Comparison of ENCODE assay signal across 19 mouse cellular contexts in genomic region chr16:59516965-59517364, GRCm38 (mm10). TPM values are rescaled to one million over a fixed set of nuclear protein-coding genes. Genes with fewer than 3 reads are reported as not detected.
DNase-seq lines count a peak whose midpoint lies in the region; ATAC-seq and TF ChIP-seq lines count a peak whose summit lies in the region.
"Had no signal": no experiment of that assay in that cellular context is flagged by ENCODE, and none has a peak within 500 bp of the region (broad histone marks: within the 10 kb centered on the region; RNA-seq: fewer than 3 reads in every experiment).

No protein-coding gene starts in this region.

- peak in 1 of 2 experiments; percentile 21; a peak in 2 of 4 replicates for TF ChIP-seq CTCF in CH12.LX (conservative IDR thresholded peaks at IDR 0.05 in 1 of 2, IDR thresholded peaks at IDR 0.05 in 1 of 2; ENCODE audit: low read depth in 2 of 2, low read length in 2 of 2)

- peak overlapping the region; percentile 56 for H3K4me2 ChIP-seq in heart, embryonic 12.5 days
- H3K4me2 ChIP-seq in CH12.LX (ENCODE audit: insufficient read depth, low read depth, poor library complexity, severe bottlenecking): peak overlapping the region; percentile 96
- H3K4me2 ChIP-seq in heart, embryonic 14.5 days (ENCODE audit: low read length): peak overlapping the region; percentile 60
- H3K4me2 ChIP-seq in limb, embryonic 13.5 days (replicated peaks): no peak overlapping the region
- no peak overlapping the region for H3K4me2 ChIP-seq in hindbrain, embryonic 16.5 days (ENCODE audit: low read length)
- H3K4me2 ChIP-seq: embryonic facial prominence, embryonic 15.5 days; hindbrain, embryonic 13.5 days; intestine, embryonic 15.5 days; stomach, embryonic 15.5 days had no signal

- ATAC-seq in heart, embryonic 12.5 days (ENCODE audit: insufficient number of reproducible peaks, low FRiP score): peak; percentile 79
- ATAC-seq in heart, embryonic 14.5 days (ENCODE audit: insufficient number of reproducible peaks, insufficient read depth, low FRiP score, low read depth): peak; percentile 82
- peak; percentile 57; the same call in 1 of the 2 replicates for ATAC-seq in limb, embryonic 13.5 days (ENCODE audit: low FRiP score, low read depth)
- no peak for ATAC-seq in hindbrain, embryonic 16.5 days
- ATAC-seq: forebrain, embryonic 16.5 days; intestine, embryonic 15.5 days; lung, postnatal 0 days; Patski had no signal

- in situ Hi-C loops in CH12.LX (cut with MboI; ENCODE audit: low pct_ligation_motif_present, low pct_unique_long_range_greater_than_20kb, low sequenced_read_pairs): loop anchor here (10.0 kb wide), 1 partner anchor 812 kb away; no protein-coding TSS in a partner anchor

- no peaks in the 10 kb centered on the region for H3K27me3 ChIP-seq in heart, embryonic 12.5 days (replicated peaks)
- H3K27me3 ChIP-seq in CH12.LX (replicated peaks): no peaks in the 10 kb centered on the region
- no peaks in the 10 kb centered on the region for H3K27me3 ChIP-seq in heart, embryonic 14.5 days (ENCODE audit: control insufficient read depth, insufficient read depth, low read length)
- no peaks in the 10 kb centered on the region for H3K27me3 ChIP-seq in limb, embryonic 13.5 days
- H3K27me3 ChIP-seq in hindbrain, embryonic 16.5 days (replicated peaks; ENCODE audit: control insufficient read depth, insufficient read depth, low read length): no peaks in the 10 kb centered on the region
- H3K27me3 ChIP-seq: embryonic facial prominence, embryonic 15.5 days; hindbrain, embryonic 13.5 days; intestine, embryonic 15.5 days; Patski; stomach, embryonic 15.5 days had no signal

- peak overlapping the region; percentile 60 for H3K9ac ChIP-seq in heart, embryonic 12.5 days
- H3K9ac ChIP-seq in CH12.LX (ENCODE audit: insufficient read depth, low read depth): peak overlapping the region; percentile 51
- peak overlapping the region; percentile 66 for H3K9ac ChIP-seq in heart, embryonic 14.5 days (ENCODE audit: low read length)
- no peak overlapping the region for H3K9ac ChIP-seq in limb, embryonic 13.5 days
- no peak overlapping the region for H3K9ac ChIP-seq in hindbrain, embryonic 16.5 days (ENCODE audit: low read depth, low read length)
- H3K9ac ChIP-seq: embryonic facial prominence, embryonic 15.5 days; hindbrain, embryonic 13.5 days; intestine, embryonic 15.5 days; stomach, embryonic 15.5 days had no signal

- H3K36me3 ChIP-seq in heart, embryonic 12.5 days: peaks cover 26% of the 10 kb centered on the region
- H3K36me3 ChIP-seq in CH12.LX (replicated peaks in 1 of 2; ENCODE audit: control insufficient read depth in 1 of 2, insufficient read depth in 1 of 2, low read length in 1 of 2): no peaks in the 10 kb centered on the region
- peaks cover 40% of the 10 kb centered on the region for H3K36me3 ChIP-seq in heart, embryonic 14.5 days (ENCODE audit: control insufficient read depth, insufficient read depth, low read length)
- peaks cover 13% of the 10 kb centered on the region; the same call in 1 of the 2 replicates for H3K36me3 ChIP-seq in limb, embryonic 13.5 days
- no peaks in the 10 kb centered on the region for H3K36me3 ChIP-seq in hindbrain, embryonic 16.5 days (ENCODE audit: control insufficient read depth, insufficient read depth, low read length)
- H3K36me3 ChIP-seq: hindbrain, embryonic 13.5 days; intestine, embryonic 15.5 days; stomach, embryonic 15.5 days had no signal

- DNase-seq in heart, adult 11 months: no peak
- DNase-seq in CH12.LX (ENCODE audit: extremely low read depth): peak; percentile 41
- DNase-seq in kidney, adult 18-20 months: no peak
- DNase-seq: adrenal gland, postnatal 10 days; cerebellum, adult 11 months; cerebellum, postnatal 25 days; liver; right cerebral cortex, postnatal 25 days had no signal

- peaks cover 47% of the 10 kb centered on the region for H3K4me1 ChIP-seq in heart, embryonic 12.5 days (replicated peaks)
- H3K4me1 ChIP-seq in CH12.LX (ENCODE audit: control insufficient read depth in 1 of 2, insufficient read depth in 2 of 2): peaks cover 34 to 77% of the 10 kb centered on the region in 2 experiments
- H3K4me1 ChIP-seq in heart, embryonic 14.5 days (ENCODE audit: control insufficient read depth in 2 of 2, insufficient read depth in 2 of 2, low read length in 2 of 2): peaks cover 16 to 42% of the 10 kb centered on the region in 2 experiments; a peak in 3 of 4 replicates
- peaks cover 13% of the 10 kb centered on the region for H3K4me1 ChIP-seq in limb, embryonic 13.5 days
- H3K4me1 ChIP-seq in hindbrain, embryonic 16.5 days (ENCODE audit: control insufficient read depth, insufficient read depth, low read depth, low read length): no peaks in the 10 kb centered on the region
- H3K4me1 ChIP-seq: embryonic facial prominence, embryonic 15.5 days; hindbrain, embryonic 13.5 days; intestine, embryonic 15.5 days; stomach, embryonic 15.5 days had no signal

- 29% methylated on average over 10 of the region's 10 CpGs for WGBS in heart, embryonic 12.5 days
- 20% methylated on average over 10 of the region's 10 CpGs for WGBS in heart, embryonic 14.5 days
- WGBS in limb, embryonic 13.5 days: 65% methylated on average over 10 of the region's 10 CpGs
- WGBS in hindbrain, embryonic 16.5 days: 91% methylated on average over 10 of the region's 10 CpGs

- H3K79me2 ChIP-seq in CH12.LX (replicated peaks; ENCODE audit: control insufficient read depth, extremely low read depth, insufficient read depth, poor library complexity, severe bottlenecking): no peaks in the 10 kb centered on the region

- dilution Hi-C loops in CH12.LX (cut with MboI; ENCODE audit: extremely low pct_ligation_motif_present, extremely low pct_unique_long_range_greater_than_20kb, low sequenced_read_pairs): no loop called here

- no peak for TF ChIP-seq EP300 in CH12.LX (IDR thresholded peaks at IDR 0.05; ENCODE audit: low read length)

- TF ChIP-seq RAD21 in CH12.LX (IDR thresholded peaks at IDR 0.05; ENCODE audit: low read depth, low read length): no peak; the same call in none of the 2 replicates

- no peak for TF ChIP-seq POLR2A in CH12.LX (IDR thresholded peaks at IDR 0.05; ENCODE audit: low read depth, low read length)

- peak overlapping the region; percentile 27; the same call in 1 of the 2 replicates for H3K4me3 ChIP-seq in heart, embryonic 12.5 days
- peak overlapping the region; percentile 23 to 43 (median 32) for H3K4me3 ChIP-seq in CH12.LX (replicated peaks in 1 of 3; ENCODE audit: low read depth in 2 of 3, low read length in 2 of 3, poor library complexity in 1 of 3)
- peak overlapping the region; percentile 20 to 25; a peak in 3 of 4 replicates for H3K4me3 ChIP-seq in heart, embryonic 14.5 days (ENCODE audit: control insufficient read depth in 1 of 2, insufficient read depth in 1 of 2, low read depth in 1 of 2, low read length in 2 of 2)
- no peak overlapping the region for H3K4me3 ChIP-seq in limb, embryonic 13.5 days
- no peak overlapping the region for H3K4me3 ChIP-seq in hindbrain, embryonic 16.5 days (ENCODE audit: low read length)
- H3K4me3 ChIP-seq: embryonic facial prominence, embryonic 15.5 days; hindbrain, embryonic 13.5 days; intestine, embryonic 15.5 days; stomach, embryonic 15.5 days had no signal

- no peaks in the 10 kb centered on the region for H3K9me3 ChIP-seq in heart, embryonic 12.5 days (replicated peaks)
- peaks cover 2% of the 10 kb centered on the region for H3K9me3 ChIP-seq in CH12.LX (replicated peaks; ENCODE audit: low read length)
- H3K9me3 ChIP-seq in heart, embryonic 14.5 days (ENCODE audit: control insufficient read depth, low read length): no peaks in the 10 kb centered on the region
- H3K9me3 ChIP-seq in limb, embryonic 13.5 days: no peaks in the 10 kb centered on the region
- no peaks in the 10 kb centered on the region for H3K9me3 ChIP-seq in hindbrain, embryonic 16.5 days (ENCODE audit: control insufficient read depth, low read length)
- H3K9me3 ChIP-seq: embryonic facial prominence, embryonic 15.5 days; hindbrain, embryonic 13.5 days; intestine, embryonic 15.5 days; stomach, embryonic 15.5 days had no signal

- H3K27ac ChIP-seq in heart, embryonic 12.5 days (ENCODE audit: poor library complexity, severe bottlenecking): peak overlapping the region; percentile 99
- H3K27ac ChIP-seq in CH12.LX (ENCODE audit: insufficient read depth, low read depth): peak overlapping the region; percentile 83
- peak overlapping the region; percentile 99 to 100 for H3K27ac ChIP-seq in heart, embryonic 14.5 days (replicated peaks in 1 of 2; ENCODE audit: control insufficient read depth in 1 of 2, insufficient read depth in 1 of 2, low read depth in 2 of 2, low read length in 2 of 2)
- no peak overlapping the region for H3K27ac ChIP-seq in limb, embryonic 13.5 days
- H3K27ac ChIP-seq in hindbrain, embryonic 16.5 days (ENCODE audit: low read depth, low read length): no peak overlapping the region
- H3K27ac ChIP-seq: embryonic facial prominence, embryonic 15.5 days; hindbrain, embryonic 13.5 days; intestine, embryonic 15.5 days; stomach, embryonic 15.5 days had no signal

TF ChIP-seq in CH12.LX, 34 proteins besides CTCF, POLR2A, EP300 and RAD21:
- no peak for TF ChIP-seq RCOR1 (conservative IDR thresholded peaks at IDR 0.05; ENCODE audit: low read depth, low read length)
- peak; percentile 6; the same call in 1 of the 2 replicates for TF ChIP-seq SMC3 (IDR thresholded peaks at IDR 0.05; ENCODE audit: low read depth, low read length)
- no peak for TF ChIP-seq MAFK (IDR thresholded peaks at IDR 0.05; ENCODE audit: insufficient replicate concordance, low read length)
TF ChIP-seq in CH12.LX: peak in this region for 1.

RNA-seq across cellular contexts. Expression of gene Riox2, which starts 45.4 kb away (rescaled TPM):
- polyA plus RNA-seq in heart, embryonic 12.5 days (2016; fragmentation: Nextera tagmentation; extraction: Ambion mirVana): 27.9 and 28.3 TPM in 2 replicates
- total RNA-seq in CH12.LX (2012; rRNA removed) (53.6 and 59.0 TPM in 2 replicates), CH12.LX (2014; rRNA removed) (43.2 and 47.3 TPM in 2 replicates)
- 90.7 and 102 TPM in 2 replicates for polyA plus RNA-seq in CH12.LX (2012; ENCODE audit: insufficient read length, low read depth)
- polyA plus RNA-seq in heart, embryonic 14.5 days (2014; fragmentation: Nextera tagmentation; extraction: Ambion mirVana): 24.2 and 25.9 TPM in 2 replicates
- 30.0 and 31.3 TPM in 2 replicates for polyA plus RNA-seq in limb, embryonic 13.5 days (2015; fragmentation: Nextera tagmentation; extraction: Ambion mirVana)
- polyA plus RNA-seq in hindbrain, embryonic 16.5 days (2015; fragmentation: Nextera tagmentation; extraction: Ambion mirVana): 16.8 and 19.0 TPM in 2 replicates

Comparison
In these comparisons a context has a peak if more than half of its experiments do, and no peak if none do; other contexts are left out.
1. H3K27ac ChIP-seq: peak in heart, embryonic 12.5 days (single experiment), CH12.LX (single experiment) and heart, embryonic 14.5 days (2 of 2); none in limb, embryonic 13.5 days (single experiment) and hindbrain, embryonic 16.5 days (single experiment).
2. H3K4me2 ChIP-seq: peak in heart, embryonic 12.5 days (single experiment), CH12.LX (single experiment) and heart, embryonic 14.5 days (single experiment); none in limb, embryonic 13.5 days (single experiment) and hindbrain, embryonic 16.5 days (single experiment).
3. H3K4me3 ChIP-seq: peak in heart, embryonic 12.5 days (single experiment), CH12.LX (3 of 3) and heart, embryonic 14.5 days (2 of 2); none in limb, embryonic 13.5 days (single experiment) and hindbrain, embryonic 16.5 days (single experiment).
4. H3K9ac ChIP-seq: peak in heart, embryonic 12.5 days (single experiment), CH12.LX (single experiment) and heart, embryonic 14.5 days (single experiment); none in limb, embryonic 13.5 days (single experiment) and hindbrain, embryonic 16.5 days (single experiment).